Mouse (Mus musculus) adrenal gland, postnatal 36 days (tissue): ENCODE measurements at regions not wholly inside any gene's neighbourhood (a gene's known extent, or its start where the extent isn't known, plus 50 kb on each side); places are given as distances from the start of the nearest gene placed in this dataset.
A peak's percentile ranks its signal among the peaks of the same experiment; 100 is the strongest.
"Not testable (repeated sequence)": the region's sequence is repeated elsewhere in the genome, so short reads cannot be mapped to it uniquely, and the experiment has no call there.

Source experiments
- DNase-seq, 2 experiments: peaks; one replicate each; pipeline ENCODE4 v3.0.0; 2021; ENCODE audit warnings: mixed read lengths in 1 of 2

DNA sequence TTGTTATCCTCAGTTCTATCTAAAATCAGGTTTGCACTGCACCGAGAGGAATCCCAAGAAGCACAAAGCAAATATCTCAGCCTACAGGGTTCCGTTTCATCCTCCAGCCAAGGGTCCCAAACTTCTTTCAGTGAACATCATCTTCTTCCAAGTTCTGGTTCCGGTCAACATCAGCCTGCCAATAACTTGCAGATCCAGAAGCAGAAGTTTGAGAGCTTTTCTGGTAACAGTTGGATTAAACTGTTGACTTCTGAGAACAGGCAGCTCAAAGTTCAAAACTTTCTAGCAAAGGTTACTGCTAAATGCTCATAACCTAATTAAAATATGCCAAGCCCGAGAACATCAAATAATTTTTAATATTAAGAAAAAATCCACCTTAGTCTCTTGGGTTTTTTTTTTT, 237.0 kb upstream of the Gm37988 start:
- DNase-seq = no peak

DNA sequence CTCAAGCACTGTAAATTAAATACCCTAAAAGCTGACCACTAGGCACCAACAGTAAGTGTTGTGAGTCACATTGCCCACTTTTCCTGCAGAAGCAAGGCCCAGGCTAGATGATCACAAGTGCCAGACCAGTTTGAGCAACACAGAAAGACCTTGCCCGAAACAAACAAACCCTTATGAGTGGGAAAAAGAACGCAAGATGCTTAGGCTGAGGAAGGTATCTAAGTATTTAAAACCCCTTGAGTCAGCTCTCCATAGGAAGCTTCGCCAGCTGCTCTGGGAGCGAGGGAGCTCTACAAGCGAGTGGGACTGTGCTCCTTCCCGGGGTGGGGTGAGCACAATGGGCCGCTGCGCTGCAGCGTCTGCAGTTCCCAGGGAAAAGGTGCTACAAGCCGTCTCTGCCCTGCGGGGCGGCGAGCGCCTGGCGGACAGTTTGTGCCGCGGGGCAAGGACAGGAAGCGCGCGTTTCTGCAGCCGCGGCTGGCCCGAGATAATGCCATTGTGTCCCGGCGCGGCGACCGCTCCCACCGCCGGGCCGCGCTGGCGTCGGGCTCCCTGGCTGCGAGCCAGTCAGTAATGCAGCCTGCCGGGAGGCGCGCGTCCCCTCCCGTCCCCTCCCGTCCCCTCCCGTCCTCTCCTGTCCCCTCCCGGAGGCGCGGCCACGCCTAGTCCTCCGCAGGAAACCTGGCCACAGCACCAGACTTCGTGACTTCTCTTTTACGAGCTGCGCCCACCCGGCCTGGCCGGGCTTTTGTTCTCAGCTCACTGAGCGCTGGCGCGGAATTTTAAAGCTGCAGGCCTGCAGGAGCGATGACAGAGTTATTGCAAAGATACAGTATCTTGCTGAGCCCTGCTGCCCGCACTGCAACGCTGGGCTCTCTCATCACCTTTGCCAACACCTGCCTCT, 236.1 kb upstream of the Gm37988 start:
- peak; percentile 76 to 83 for DNase-seq

DNA sequence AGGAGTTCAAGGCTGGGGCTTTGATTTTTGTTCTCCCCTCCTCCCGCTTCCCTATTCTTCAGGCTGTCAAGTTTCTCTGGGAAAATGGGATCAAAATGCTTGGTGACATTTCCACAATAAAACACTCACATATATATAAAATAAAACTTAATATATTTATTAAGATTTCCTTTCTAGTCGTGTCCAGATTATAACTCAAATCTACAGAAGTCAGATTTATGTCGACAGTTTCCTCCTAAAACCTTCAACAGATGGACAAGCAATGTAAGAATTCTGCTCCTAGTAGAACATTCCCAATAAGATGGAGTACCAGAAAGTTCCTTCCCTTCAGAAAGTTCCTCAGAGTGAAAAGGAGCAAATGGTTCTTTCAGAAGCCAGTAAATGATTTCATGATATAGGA, 235.4 kb upstream of the Gm37988 start:
- DNase-seq = no peak

DNA sequence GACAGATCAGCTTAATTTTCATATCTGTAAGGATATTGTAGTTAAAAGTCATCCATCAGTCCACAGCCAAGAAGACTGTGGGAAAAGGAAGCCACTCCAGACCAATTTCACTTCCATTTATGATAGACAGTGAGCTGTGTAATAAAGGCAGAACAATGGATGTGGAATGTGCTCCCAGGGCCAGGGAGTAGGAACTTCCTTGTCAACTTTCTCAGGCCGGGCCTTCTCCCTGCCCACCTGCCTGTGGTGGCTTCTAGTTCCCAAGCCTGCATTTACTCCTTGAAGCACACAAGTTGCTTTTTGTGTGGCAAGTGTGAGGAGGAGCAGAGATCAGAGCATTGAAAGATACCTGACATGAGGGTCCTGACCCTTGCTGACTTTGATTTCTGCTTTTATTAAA, 233.6 kb upstream of the Gm37988 start:
- DNase-seq = no peak

DNA sequence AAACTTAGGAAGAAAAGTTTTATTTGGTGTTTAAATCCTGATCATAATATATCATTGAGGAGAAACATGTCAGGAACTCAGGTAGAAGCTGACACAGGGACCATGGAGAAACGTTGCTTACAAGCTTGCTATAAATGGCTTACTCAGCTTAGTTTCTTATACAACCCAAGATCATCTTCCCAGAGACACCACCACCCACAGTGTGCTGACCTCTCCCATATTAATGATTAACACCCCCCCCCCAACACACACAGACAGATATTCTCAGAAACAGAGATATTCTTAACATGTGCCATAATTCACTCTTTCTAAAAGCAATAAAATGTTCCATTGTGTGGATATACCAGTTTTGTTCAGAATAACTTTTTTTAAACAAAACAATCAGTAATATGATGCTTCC, 230.7 kb upstream of the Gm37988 start:
- DNase-seq = no peak

DNA sequence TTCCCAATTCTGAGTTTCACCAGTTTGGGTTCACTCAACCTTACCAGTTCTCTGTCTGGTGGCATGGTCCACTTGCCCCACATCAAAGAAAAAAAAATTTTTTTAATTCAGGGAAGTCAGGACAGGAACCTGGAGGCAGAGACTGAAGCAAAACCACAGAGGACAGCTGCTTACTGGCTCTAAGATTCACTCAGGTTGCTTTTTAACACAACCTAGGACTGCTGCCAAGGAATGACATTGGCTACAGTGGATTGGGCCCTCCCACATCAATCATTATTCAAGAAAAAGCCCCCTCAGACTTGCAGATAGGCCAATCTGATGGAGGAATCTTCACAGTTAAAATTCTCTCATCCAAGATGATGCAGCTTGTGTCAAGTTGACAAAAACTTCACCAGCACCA, 225.2 kb upstream of the Gm37988 start:
- DNase-seq = no peak

DNA sequence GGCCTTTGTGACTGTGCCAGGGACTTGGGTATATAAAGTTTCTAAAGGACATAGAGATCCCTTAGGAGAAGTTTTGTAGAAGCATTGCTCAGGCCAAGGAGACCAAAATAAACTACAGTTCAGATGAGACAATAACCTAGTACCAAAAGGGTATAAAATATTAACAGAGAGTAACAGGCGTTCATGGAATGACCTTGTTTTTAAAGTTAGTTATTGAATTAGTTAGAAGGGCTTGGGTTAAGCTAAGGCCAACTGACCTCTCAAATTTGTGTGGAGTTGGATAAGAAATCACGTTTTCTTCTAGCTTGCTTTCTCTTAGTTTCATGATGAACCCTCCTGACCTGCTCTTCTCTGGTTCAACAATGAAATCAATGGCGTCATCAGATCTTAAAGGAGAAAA, 209.8 kb upstream of the Gm37988 start:
- DNase-seq = no peak

DNA sequence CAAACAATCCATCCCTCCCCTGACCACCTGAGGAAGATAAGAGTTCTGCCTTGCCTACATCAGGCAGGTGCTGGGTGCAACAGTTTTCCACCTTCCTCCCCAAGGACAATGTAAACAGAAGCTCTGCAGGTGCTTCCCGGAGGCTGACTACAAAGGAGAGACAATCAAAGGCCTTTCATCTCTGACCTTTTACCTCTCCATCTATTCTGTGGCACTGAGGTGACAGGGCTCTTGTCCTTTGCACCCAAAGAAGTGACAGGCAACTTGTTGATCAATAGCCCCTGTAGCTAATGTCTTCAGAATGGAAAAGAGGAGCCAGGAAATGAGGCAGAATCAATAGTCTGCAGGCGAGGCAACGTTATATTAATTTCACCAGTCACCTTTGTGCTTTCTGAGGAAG, 209.3 kb upstream of the Gm37988 start:
- DNase-seq = no peak

DNA sequence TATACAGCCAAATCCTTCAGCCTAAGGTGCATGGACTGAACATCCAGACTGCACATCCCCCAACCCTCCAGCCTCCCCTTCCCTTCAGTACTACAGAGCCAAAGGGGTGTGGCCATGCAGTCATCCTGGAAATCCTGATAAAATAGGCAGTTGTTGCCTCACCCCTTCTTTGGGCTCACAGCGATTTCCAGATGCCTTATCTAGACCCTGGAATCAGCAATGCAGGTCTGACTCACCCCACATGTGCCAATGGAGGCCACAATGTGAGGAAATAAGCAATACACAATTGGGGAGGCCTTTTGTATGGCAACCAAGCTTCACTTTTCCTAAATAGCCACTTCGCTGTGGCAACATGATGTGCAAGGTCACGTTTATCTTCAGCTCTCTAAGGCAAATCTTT, 205.3 kb upstream of the Gm37988 start:
- peak; percentile 4 to 40 for DNase-seq

DNA sequence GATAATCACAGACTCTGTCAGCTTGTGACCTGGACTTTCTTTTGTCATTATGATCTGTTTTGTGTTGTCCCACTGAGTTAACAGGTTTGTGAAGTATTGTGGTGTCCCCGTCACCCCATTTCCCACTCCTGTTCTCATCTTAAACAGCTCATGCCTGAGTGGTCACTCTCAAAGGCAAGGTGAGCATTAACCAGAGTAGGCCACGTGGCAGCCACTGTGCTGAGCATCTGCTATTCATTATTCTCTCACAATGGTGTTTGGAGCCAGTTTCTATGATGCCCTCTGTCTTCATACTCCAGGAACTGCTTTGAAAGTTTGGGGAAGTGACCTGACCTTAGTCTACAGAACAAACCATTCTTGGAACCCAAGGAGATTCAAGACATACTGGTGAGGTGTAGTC, 198.9 kb upstream of the Gm37988 start:
- DNase-seq = no peak

DNA sequence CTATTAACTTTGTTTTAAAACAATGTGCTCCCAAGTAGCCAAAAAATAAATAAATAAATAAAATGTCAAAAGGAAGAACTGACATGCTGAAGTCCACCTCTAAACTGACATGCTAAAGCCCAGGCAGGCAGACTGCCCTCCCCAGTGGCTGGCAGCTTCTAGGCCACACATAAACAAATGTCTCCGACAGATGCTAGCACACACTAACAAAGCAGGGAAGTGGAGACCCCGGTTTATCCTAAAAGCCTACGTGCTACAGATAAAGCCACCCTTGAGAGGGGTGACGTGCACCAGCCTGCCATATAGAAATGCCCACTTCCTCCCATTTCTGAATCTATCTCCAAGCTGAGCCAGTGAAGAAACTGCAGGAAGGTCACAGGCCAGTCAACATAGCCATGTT, 194.4 kb upstream of the Gm37988 start:
- no peak for DNase-seq

DNA sequence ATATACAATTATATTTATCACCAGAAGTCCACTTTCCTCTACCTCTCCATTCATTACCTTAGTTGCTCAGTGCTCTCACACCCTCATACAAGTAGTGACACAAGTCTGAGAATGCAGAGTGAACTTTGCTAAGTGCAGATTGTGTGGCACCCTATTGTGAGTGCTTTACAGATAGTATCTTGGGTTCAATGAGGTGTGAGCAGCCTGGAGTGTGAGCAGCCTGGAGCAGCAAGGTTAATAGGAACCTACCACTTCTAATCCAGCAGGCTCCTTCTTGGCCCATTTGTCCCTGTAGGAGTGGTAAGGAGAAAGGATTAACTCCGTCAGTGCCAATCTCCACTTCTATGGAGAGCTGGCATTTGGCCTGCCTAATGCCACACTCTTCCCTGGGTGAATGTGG, 192.4 kb upstream of the Gm37988 start:
- no peak for DNase-seq

DNA sequence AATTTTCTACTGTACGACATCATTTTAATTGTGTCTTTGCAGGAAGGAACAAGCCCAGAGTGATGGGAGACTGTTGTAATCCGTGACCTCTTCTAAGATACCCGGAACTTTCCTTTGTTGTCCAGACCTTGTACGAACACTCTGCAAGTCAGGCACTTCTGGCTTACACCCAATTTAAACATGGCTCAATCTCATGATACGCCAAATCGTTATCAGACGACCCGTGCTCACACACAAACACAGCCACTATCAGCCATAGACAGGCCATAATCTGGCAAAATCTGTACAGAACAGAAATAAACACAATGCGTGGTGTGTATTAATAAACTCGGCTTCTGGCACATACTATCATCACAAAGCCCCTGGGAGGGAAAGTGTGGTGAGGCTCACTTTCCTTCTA, 190.2 kb upstream of the Gm37988 start:
- DNase-seq = peak; percentile 3 to 5

DNA sequence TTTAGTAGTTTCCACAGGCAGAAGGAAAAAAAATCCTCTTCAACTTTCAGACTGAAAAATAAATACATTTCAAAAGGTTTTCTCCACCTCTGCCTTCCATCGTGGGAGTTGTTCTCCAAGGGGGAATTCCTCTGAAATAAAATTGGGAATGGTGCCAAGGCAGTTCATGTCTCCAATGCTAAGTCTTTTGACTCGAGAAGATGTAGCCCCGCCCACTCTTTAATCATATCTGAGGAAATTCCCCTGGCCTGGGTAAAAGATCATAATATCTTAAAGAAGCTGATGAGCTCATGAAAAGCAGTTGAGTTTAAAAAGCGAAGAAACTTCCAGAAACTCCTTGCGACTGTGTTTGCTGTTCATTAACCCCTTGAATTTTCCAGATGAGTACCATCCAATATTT, 185.3 kb upstream of the Gm37988 start:
- peak in 1 of 2 experiments; percentile 13 for DNase-seq

DNA sequence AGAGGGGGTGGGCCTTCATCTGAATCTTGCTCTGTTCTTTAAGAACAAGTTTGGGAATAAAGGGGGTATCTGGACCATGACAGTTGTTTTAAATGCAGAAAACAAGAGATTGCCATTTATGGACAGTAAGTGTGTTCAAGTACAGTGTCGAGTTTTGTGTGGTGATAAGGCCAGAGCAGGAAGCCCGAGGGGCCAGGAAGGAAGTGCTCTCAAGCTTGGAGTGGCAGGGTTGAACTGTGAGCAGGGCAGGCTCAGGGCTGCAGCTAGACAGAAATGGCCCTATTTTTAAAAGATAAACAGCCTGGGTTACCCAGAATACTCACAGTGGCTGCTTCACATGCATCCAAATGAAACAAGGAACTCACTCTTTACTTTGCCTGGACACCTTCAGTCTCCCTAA, 184.4 kb upstream of the Gm37988 start:
- peak; percentile 6 to 13 for DNase-seq

DNA sequence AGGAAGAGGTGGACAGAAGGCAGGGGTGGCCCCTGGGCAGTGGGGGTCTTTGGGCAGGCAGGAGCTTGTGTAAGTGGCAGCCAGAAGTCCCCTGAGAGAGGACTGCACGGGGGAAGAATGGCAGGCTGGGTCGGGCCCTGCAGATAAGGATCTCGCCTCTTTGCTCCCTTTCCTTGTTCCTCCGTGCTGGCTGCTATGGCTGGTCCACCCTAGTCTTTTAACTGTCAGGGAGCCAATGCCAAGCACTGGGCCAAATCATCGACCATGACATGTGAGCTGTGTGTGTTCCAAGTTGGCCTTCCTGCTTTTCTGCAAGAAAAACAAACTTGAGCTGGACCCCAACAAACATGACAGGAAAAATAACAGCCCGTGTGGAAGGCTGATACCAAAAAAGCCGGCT, 153.8 kb upstream of the Gm37988 start:
- peak; percentile 15 to 18 for DNase-seq

DNA sequence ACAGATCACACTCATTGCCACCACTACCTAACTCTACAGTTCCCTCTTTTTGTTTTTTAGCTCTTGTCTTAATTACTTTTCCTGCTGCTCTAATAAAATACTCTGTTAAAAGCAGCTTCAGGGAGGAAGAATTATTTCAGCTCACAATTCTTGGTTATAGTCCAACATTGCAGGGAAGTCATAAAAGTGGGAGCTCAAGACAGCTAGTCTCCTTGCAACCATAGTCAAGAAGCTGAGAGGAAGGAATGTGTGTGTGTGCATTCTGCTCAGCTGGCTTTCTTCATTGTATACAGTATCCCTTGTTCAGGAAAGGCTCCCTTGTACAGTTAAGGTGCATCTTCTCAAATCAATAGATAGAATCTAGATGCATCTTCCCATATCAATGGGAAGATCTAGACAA, 152.4 kb upstream of the Gm37988 start:
- DNase-seq = no peak

DNA sequence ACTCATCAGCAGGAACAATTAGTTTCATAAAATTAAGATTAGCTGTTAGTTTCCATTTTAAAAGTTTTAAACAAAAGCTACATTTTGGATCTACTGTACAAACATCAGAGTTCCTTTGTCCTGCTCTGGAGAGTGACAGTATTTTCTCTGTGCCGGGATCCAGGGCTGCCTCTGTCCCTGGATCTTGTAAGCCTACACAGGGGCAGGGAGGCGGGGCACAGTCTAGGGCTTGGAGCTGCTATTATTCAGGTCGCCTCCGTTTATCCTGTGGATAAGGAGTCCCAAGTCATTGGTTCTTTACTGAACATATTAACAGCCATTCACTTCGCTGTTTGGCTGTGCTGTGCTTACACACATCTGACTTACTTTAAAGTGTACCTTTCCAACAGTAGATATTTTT, 150.8 kb upstream of the Gm37988 start:
- no peak for DNase-seq

DNA sequence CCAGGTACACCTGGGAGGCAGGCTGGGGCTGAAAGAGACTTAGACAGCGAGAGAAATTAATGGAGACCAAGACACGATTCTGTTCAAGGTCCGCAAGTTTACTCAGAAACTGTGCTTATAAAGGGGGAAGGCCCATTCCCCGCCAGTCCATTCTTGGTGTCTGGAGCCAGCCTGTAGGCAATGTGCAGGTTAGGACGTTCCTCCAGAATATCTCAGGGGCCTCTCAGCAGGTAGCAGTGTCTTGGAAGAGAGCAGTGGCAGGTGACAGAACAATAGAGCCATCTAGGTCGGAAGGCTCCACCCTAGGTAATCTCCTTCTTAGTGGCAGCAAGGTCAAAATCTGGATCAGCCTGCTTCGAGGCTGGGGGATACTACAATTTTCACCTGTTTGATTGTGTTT, 147.6 kb upstream of the Gm37988 start:
- DNase-seq = not testable (repeated sequence)

DNA sequence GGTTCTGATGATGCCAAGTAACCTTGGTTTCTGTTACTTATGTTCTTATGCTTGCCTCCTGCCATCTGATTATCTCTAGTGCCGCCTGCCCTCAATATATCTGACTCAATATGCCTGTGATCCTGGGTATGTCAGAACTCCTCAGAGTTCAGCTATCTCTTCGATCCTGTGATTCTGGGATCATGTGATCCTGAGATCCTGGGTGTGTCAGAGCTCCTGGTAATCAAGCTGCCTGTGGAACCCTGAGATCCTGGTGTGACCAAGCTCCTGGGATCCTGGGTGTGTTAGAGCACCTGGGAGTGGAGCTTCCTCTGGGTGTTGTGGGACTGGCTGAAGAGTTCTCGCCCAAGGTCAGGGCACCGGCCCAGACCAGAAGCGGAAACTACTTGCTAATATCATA, 147.1 kb upstream of the Gm37988 start:
- DNase-seq = not testable (repeated sequence)

DNA sequence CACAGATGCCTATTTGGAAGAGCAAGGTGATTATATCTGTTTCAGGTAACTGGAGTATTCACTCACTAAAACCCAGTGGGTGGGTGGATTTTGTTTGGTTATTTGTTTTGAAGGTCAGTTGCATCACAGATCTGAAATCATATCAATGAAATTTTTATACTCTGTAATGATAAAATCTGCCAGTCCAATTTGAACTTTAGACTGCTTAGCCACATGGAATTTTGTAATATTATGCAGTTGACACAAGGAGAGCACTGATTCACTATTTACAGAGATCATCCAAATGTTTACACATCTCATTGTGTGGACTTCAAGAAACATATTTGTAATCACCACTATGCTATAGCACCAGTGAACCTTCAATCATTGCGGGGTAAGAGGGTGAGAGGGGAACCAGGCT, 145.9 kb upstream of the Gm37988 start:
- no peak for DNase-seq

DNA sequence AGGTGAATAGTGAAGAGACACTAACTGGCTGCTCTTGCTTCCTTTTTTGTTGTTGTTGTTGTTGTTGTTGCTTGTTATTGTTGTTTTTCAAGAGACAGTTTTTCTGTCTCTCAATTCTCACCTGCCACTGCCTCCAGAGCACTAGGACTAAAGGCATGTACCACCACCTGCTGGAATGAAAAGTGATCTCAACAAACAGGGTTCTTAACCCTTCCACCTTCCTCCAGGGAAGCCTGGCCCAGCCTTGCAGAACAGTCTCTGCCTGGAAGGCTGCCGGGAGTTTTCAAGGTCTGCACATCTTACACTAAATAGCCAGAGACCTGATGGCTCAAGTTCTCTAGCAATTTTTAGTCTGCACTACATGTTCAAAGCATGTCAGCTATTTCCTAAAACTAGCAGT, 138.0 kb upstream of the Gm37988 start:
- peak in 1 of 2 experiments; percentile 38 for DNase-seq

DNA sequence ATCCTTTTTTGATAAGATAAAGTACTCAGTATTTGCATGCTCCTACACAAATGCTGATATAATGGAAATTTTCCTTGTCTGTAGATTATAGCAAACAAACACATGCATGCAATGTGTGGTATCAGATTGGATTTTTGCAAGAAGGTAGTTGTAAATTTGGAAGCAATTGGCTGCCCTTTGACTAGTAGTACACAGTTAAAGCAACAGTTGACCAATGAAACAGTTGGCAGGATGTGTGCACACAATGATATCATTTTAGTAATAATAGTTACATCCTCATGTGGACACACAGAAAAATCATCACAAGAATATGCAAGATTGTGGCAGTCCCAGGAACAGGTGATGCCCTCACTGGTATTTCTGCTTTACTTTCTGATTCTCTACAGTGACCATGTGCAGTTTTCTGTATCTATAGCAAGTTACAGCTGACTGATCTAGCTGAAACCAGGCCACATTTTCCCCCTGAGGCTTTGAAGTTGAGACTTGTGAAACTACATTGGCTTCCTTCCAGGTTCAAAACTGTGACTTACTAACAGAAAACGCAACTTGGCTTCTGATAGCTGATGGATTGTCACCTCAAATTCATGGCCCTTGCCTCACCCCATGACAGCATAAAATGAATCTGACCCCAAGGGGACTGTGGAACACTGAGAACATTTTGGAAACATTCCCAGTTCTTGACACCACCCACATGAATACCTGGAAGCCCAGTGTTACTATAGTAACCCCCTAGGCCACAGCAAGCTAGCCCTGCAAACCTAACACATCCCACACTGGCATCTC, 136.3 kb upstream of the Gm37988 start:
- DNase-seq = peak; percentile 35 to 40

DNA sequence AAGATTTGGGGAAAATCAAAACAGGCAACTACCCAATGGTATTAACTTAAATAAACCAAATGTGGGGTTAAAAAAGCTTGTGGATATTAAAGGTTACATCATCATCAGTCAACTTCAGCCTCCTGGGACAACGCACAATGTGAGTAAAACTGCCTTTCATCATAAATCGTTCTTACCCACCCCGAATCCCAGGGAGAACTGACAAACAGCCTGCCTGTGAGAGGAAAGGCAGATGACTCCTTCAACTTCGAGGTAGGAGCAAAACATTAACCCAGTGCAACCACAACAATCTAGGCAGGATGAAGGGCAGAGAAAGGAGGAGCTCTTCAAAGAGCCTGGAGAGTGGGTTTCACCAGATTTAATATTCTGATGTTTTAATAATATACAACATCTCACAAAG, 135.3 kb upstream of the Gm37988 start:
- no peak for DNase-seq
